Mouse (Mus musculus) midbrain, embryonic 12.5 days (tissue): ENCODE measurements around the gene Cdc42bpg. TPM values are rescaled to one million over a fixed set of nuclear protein-coding genes. Genes with fewer than 3 reads are reported as not detected.

Experiments used
- ATAC-seq: fragments of 200-750 bp; cut with Nextera tagmentation; 2 replicates; pipeline ENCODE4 v1.8.0; 2017; ENCODE audit warnings: low read depth, moderate TSS enrichment, moderate library complexity; ENCODE audit not compliant: low FRiP score
- H3K27ac ChIP-seq: fragments of 300-500 bp; sonication (generic); replicated peaks from 2 replicates; pipeline ENCODE4 v1.5.1; 2016; ENCODE audit warnings: mild to moderate bottlenecking
- H3K27me3 ChIP-seq: fragments of 300-500 bp; sonication (generic); 2 replicates; pipeline ENCODE4 v1.6.1; 2016; ENCODE audit warnings: mild to moderate bottlenecking
- H3K36me3 ChIP-seq: fragments of 300-500 bp; sonication (generic); 2 replicates; pipeline ENCODE4 v1.6.1; 2016
- H3K4me1 ChIP-seq: fragments of 300-500 bp; sonication (generic); 2 replicates; pipeline ENCODE4 v1.6.1; 2016
- H3K4me2 ChIP-seq: fragments of 300-500 bp; sonication (generic); replicated peaks from 2 replicates; pipeline ENCODE4 v1.6.1; 2016; ENCODE audit warnings: mild to moderate bottlenecking, moderate library complexity
- H3K4me3 ChIP-seq: fragments of 300-500 bp; sonication (generic); 2 replicates; pipeline ENCODE4 v1.5.1; 2016; ENCODE audit warnings: mild to moderate bottlenecking
- H3K9ac ChIP-seq: fragments of 300-500 bp; sonication (generic); replicated peaks from 2 replicates; pipeline ENCODE4 v1.6.1; 2016; ENCODE audit warnings: mild to moderate bottlenecking, moderate library complexity
- H3K9me3 ChIP-seq: fragments of 300-500 bp; sonication (generic); 2 replicates; pipeline ENCODE4 v1.6.1; 2016; ENCODE audit warnings: mild to moderate bottlenecking
- WGBS: fragments of 180-500 bp; shearing (Covaris S2); methylation state at CpG from one replicate; pipeline ENCODE4 v1.1.7; 2016; 5-methylcytosine and 5-hydroxymethylcytosine counted together
- polyA plus RNA-seq: library from polyadenylated mRNA; unstranded; fragments of >200 nt; fragmentation: Nextera tagmentation; extraction: Ambion mirVana; gene quantifications from 2 replicates; pipeline ENCODE4 v1.2.1, GENCODE M21; 2016

Gene Cdc42bpg
- polyA plus RNA-seq, 1 experiment from 2014 or later, result 0.37 TPM

DNA sequence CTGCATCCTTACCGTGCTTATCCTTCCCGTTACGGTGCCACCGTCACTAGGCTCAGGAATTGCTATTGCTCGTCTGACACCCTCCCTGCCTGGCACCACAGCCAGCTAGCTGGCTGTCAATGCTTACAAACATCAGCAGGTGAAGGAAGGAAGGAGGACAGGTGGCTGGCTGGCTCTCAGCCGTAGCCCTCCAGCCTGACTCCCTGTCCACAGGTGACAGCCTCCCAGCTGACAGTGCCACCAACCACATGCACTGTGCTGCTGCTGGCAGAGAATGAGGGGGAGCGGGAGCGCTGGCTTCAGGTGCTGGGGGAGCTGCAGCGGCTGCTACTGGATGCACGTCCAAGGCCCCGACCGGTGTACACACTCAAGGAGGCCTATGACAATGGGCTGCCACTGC is 11.9 kb downstream of the Cdc42bpg start:
- H3K4me1 ChIP-seq, result no peaks in the 10 kb centered on the region
- WGBS, result 91% methylated on average over 12 of the region's 12 CpGs
- H3K4me3 ChIP-seq, result no peak overlapping the region
- H3K4me2 ChIP-seq, result no peak overlapping the region
- H3K27ac ChIP-seq, result no peak overlapping the region
- H3K27me3 ChIP-seq, result no peaks in the 10 kb centered on the region
- no peaks in the 10 kb centered on the region for H3K9me3 ChIP-seq
- H3K9ac ChIP-seq, result no peak overlapping the region
- no peak for ATAC-seq
- peaks cover 15% of the 10 kb centered on the region for H3K36me3 ChIP-seq

GRCm38 (mm10) chr19:6321358-6321757 is 15.1 kb downstream of the Cdc42bpg start:
- no peak overlapping the region for H3K27ac ChIP-seq
- no peak overlapping the region for H3K4me3 ChIP-seq
- H3K9ac ChIP-seq, result no peak overlapping the region
- peaks cover 14% of the 10 kb centered on the region for H3K36me3 ChIP-seq
- no peaks in the 10 kb centered on the region for H3K27me3 ChIP-seq
- ATAC-seq, result no peak
- H3K9me3 ChIP-seq, result no peaks in the 10 kb centered on the region
- no peaks in the 10 kb centered on the region for H3K4me1 ChIP-seq
- WGBS, result 90% methylated on average over 8 of the region's 8 CpGs
- H3K4me2 ChIP-seq, result no peak overlapping the region

DNA sequence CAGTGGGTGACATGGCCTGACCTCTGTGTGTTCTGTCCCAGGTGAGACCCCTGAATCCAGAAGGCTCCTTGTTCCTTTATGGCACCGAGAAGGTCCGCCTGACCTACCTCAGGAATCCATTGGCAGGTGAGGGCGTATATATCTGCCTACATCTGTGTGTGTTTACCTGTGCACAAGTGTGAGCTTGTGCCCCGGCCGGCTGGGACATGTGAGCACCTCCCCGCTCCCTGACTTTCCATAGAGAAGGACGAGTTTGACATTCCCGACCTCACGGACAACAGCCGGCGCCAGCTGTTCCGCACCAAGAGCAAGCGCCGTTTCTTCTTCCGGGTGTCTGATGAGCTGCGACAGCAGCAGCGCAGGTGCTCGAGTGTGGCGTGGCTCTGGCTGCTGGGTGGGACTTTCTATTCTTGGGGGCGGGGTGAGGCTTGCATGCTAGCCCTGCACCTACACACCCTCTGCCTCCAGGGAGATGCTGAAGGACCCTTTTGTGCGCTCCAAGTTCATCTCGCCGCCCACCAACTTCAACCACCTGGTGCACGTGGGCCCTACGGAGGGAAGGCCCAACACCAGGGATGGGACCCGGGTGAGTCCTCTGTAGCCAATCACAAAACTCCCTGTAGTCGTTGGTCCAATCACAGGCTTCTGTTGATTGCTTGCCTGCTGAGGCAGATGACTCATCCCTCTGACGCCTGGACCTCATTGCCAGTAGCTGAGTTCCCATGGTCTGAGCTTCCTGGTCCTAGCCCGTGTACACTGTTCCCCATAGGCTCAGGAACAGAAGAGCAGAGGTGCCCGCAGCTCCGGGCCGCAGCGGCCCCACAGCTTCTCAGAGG is 15.7 kb downstream of the Cdc42bpg start:
- Histone ChIP-seq H3K36me3 (peaks cover 8% of the 10 kb centered on the region), H3K4me1 (no peaks in the 10 kb centered on the region), H3K4me2 (no peak overlapping the region), H3K27ac (no peak overlapping the region), H3K27me3 (no peaks in the 10 kb centered on the region), H3K9me3 (no peaks in the 10 kb centered on the region), H3K4me3 (no peak overlapping the region), H3K9ac (no peak overlapping the region)
- no peak for ATAC-seq
- WGBS, result 87% methylated on average over 33 of the region's 33 CpGs

- H3K4me2 ChIP-seq, result no peak overlapping the region
- H3K36me3 ChIP-seq, result peaks cover 5% of the 10 kb centered on the region; the same call in 1 of the 2 replicates
- H3K27me3 ChIP-seq, result peaks cover under 1% of the 10 kb centered on the region; the same call in 1 of the 2 replicates
- no peak for ATAC-seq
- WGBS, result 83% methylated on average over 9 of the region's 9 CpGs
- H3K9me3 ChIP-seq, result no peaks in the 10 kb centered on the region
- H3K4me3 ChIP-seq, result no peak overlapping the region
- H3K9ac ChIP-seq, result no peak overlapping the region
- no peak overlapping the region for H3K27ac ChIP-seq
- H3K4me1 ChIP-seq, result no peaks in the 10 kb centered on the region
Measured at GRCm38 (mm10) chr19:6324751-6325150, 18.5 kb downstream of the Cdc42bpg start.

DNA sequence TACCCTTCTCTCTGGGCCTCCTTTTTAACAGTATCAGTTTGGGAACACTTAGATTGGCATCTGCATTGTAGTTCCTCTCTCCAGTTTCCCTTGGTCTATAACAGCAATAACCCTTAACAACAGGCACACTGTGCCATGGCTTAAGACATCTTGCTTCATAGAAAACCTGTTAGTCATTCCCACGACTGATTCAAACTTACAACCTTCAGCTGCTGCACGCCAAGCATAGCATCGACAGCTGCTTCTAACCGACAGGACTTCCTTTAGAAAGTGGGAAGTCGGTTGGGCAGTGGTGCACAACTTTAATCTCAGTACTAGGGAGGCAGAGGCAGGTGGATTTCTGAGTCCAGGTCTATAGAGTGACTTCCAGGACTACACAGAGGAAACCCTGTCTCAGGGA is 24.9 kb downstream of the Cdc42bpg start:
- Histone ChIP-seq H3K36me3 (no peaks in the 10 kb centered on the region), H3K9me3 (no peaks in the 10 kb centered on the region), H3K9ac (no peak overlapping the region), H3K4me1 (peaks cover 15% of the 10 kb centered on the region), H3K4me3 (no peak overlapping the region), H3K4me2 (no peak overlapping the region), H3K27ac (no peak overlapping the region), H3K27me3 (peaks cover 3% of the 10 kb centered on the region)
- WGBS, result 73% methylated on average over 5 of the region's 5 CpGs
- ATAC-seq, result no peak

DNA sequence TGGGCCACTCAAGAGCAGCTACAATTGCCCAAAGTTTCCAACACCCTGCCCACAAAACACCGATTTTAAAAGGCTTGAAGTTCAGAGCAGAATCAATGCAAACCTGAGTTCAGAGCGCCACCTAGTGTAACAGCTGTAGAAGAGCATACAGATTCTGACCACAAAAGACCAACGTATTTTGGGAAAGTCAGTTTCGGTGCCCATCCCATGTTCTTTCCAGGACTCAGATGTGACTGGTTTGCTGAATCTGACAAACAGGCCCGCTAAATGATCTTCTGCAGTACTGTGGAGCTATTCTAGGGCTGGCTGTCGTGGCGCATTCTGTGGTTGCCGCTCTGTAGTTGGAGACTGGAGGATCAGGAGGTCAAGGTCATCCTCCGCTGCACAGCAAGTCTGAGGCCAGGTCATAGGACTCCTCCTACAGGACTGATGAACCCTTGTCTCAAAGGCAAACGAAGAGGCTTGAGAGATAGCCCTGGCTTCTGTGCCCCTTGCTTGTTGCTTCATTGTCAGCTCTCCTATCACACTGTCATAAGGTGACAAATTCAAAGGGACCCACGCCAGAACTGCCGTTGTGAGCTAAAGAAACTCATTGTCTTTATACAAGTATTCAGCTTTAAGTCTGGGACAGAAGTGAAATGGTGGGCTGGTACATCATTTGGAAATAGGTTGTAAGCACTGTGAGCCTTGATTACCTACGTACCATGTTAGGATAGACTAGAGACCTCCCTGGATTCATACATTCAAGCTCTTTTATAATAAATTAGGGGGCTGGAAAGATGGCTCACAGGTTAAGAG is 25.7 kb downstream of the Cdc42bpg start:
- Histone ChIP-seq H3K4me3 (no peak overlapping the region), H3K27me3 (peaks cover 3% of the 10 kb centered on the region), H3K36me3 (peaks cover 2% of the 10 kb centered on the region), H3K27ac (no peak overlapping the region), H3K9ac (no peak overlapping the region; the same call in 1 of the 2 replicates), H3K4me2 (peak overlapping the region; percentile 39), H3K4me1 (peaks cover 22% of the 10 kb centered on the region), H3K9me3 (no peaks in the 10 kb centered on the region)
- no peak for ATAC-seq
- 18% methylated on average over 13 of the region's 13 CpGs for WGBS

GRCm38 (mm10) chr19:6333761-6334595 is 27.7 kb downstream of the Cdc42bpg start:
- Histone ChIP-seq H3K36me3 (peaks cover 22% of the 10 kb centered on the region), H3K27me3 (peaks cover 3% of the 10 kb centered on the region), H3K9me3 (no peaks in the 10 kb centered on the region), H3K4me2 (peak overlapping the region; percentile 98), H3K27ac (peak overlapping the region; percentile 65), H3K4me1 (peaks cover 28% of the 10 kb centered on the region), H3K9ac (no peak overlapping the region), H3K4me3 (peak overlapping the region; percentile 89)
- 69% methylated on average over 9 of the region's 9 CpGs for WGBS
- ATAC-seq, result peak; percentile 13

- H3K27me3 ChIP-seq, result peaks cover 1% of the 10 kb centered on the region
- peak; percentile 90 for ATAC-seq
- peaks cover 31% of the 10 kb centered on the region for H3K36me3 ChIP-seq
- peaks cover 32% of the 10 kb centered on the region for H3K4me1 ChIP-seq
- peak within 1 kb of the TSS; percentile 89 for H3K4me3 ChIP-seq
- peak within 1 kb of the TSS; percentile 90 for H3K9ac ChIP-seq
- WGBS, result 0% methylated on average over 41 of the region's 43 CpGs
- peak within 1 kb of the TSS; percentile 98 for H3K4me2 ChIP-seq
- no peaks in the 10 kb centered on the region for H3K9me3 ChIP-seq
- H3K27ac ChIP-seq, result peak within 1 kb of the TSS; percentile 65
Measured at GRCm38 (mm10) chr19:6334673-6335457, 28.6 kb downstream of the Cdc42bpg start, which contains the start of gene Men1. Gene Men1 (plus strand): TSS chr19:6334979.

DNA sequence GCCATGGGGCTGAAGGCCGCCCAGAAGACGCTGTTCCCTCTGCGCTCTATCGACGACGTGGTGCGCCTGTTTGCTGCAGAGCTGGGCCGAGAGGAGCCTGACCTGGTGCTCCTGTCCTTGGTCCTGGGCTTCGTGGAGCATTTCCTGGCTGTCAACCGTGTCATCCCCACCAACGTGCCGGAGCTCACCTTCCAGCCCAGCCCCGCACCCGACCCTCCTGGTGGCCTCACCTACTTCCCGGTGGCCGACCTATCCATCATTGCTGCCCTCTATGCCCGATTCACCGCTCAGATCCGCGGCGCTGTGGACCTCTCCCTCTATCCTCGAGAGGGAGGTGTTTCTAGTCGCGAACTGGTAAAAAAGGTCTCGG is 29.2 kb downstream of the Cdc42bpg start:
- WGBS, result under 1% methylated on average over 25 of the region's 25 CpGs
- Histone ChIP-seq H3K4me1 (peaks cover 37% of the 10 kb centered on the region), H3K4me3 (peak overlapping the region; percentile 89), H3K27ac (peak overlapping the region; percentile 65), H3K9me3 (no peaks in the 10 kb centered on the region), H3K4me2 (peak overlapping the region; percentile 98), H3K27me3 (no peaks in the 10 kb centered on the region; the same call in none of the 2 replicates), H3K9ac (peak overlapping the region; percentile 90), H3K36me3 (peaks cover 36% of the 10 kb centered on the region)
- peak; percentile 17 for ATAC-seq

GRCm38 (mm10) chr19:6336920-6337319 is 30.7 kb downstream of the Cdc42bpg start:
- ATAC-seq, result no peak
- Histone ChIP-seq H3K27me3 (no peaks in the 10 kb centered on the region; the same call in 1 of the 2 replicates), H3K9me3 (no peaks in the 10 kb centered on the region), H3K27ac (no peak overlapping the region), H3K4me3 (peak overlapping the region; percentile 89), H3K4me2 (peak overlapping the region; percentile 98), H3K36me3 (peaks cover 38% of the 10 kb centered on the region), H3K4me1 (peaks cover 42% of the 10 kb centered on the region), H3K9ac (peak overlapping the region; percentile 90)
- 95% methylated on average over 10 of the region's 10 CpGs for WGBS

GRCm38 (mm10) chr19:6338171-6338570 is 31.9 kb downstream of the Cdc42bpg start:
- ATAC-seq, result no peak
- no peak overlapping the region for H3K4me2 ChIP-seq
- 94% methylated on average over 7 of the region's 7 CpGs for WGBS
- no peak overlapping the region for H3K4me3 ChIP-seq
- no peak overlapping the region for H3K27ac ChIP-seq
- H3K27me3 ChIP-seq, result no peaks in the 10 kb centered on the region; the same call in 1 of the 2 replicates
- H3K36me3 ChIP-seq, result peaks cover 47% of the 10 kb centered on the region
- H3K9me3 ChIP-seq, result no peaks in the 10 kb centered on the region
- no peak overlapping the region for H3K9ac ChIP-seq
- H3K4me1 ChIP-seq, result peaks cover 42% of the 10 kb centered on the region
